Mouse (Mus musculus): ENCODE results near the gene Dnajb8. TPM values are rescaled to one million over a fixed set of nuclear protein-coding genes. Genes with fewer than 3 reads are reported as not detected.

The Dnajb8 gene
- not detected for total RNA-seq (2023)

GRCm38 (mm10) chr6:88221968-88222367 lies at the start of gene Dnajb8:
Gene Dnajb8 (plus strand): TSS chr6:88222268.

GRCm38 (mm10) chr6:88193433-88194052 lies 28.5 kb upstream of the Dnajb8 start, which contains the start of gene Gata2:
Gene Gata2 (plus strand): TSS chr6:88193891.

Other genes with a start within 250 kb of the Dnajb8 start
- 0.70 TPM for gene H1fx, start 240.6 kb upstream of the Dnajb8 start, total RNA-seq (2023)
- 139 TPM for gene Rab7, start 177.0 kb upstream of the Dnajb8 start, total RNA-seq (2023)
- gene Rpn1, start 137.8 kb upstream of the Dnajb8 start, total RNA-seq (2023), result 77.0 TPM
- not detected for gene Gata2, start 28.4 kb upstream of the Dnajb8 start, total RNA-seq (2023)
- gene Eefsec, start 224.3 kb downstream of the Dnajb8 start, total RNA-seq (2023), result 43.2 TPM
- 27.1 TPM for gene Ruvbl1, start 243.1 kb downstream of the Dnajb8 start, total RNA-seq (2023)